Mouse (Mus musculus) CD4-positive, CD25-positive, alpha-beta regulatory T cell, adult 9 weeks (primary cell): Measurements from ENCODE around the gene Sf3a1. TPM values are rescaled to one million over a fixed set of nuclear protein-coding genes. Genes with fewer than 3 reads are reported as not detected.

ENCODE experiments used
- polyA plus RNA-seq: library from polyadenylated mRNA; unstranded; fragments of 100-300 nt; shearing (Covaris generic); gene quantifications from one replicate; pipeline ENCODE4 v1.2.1, GENCODE M21; 2017

The Sf3a1 gene
- 85.5 TPM for polyA plus RNA-seq

DNA sequence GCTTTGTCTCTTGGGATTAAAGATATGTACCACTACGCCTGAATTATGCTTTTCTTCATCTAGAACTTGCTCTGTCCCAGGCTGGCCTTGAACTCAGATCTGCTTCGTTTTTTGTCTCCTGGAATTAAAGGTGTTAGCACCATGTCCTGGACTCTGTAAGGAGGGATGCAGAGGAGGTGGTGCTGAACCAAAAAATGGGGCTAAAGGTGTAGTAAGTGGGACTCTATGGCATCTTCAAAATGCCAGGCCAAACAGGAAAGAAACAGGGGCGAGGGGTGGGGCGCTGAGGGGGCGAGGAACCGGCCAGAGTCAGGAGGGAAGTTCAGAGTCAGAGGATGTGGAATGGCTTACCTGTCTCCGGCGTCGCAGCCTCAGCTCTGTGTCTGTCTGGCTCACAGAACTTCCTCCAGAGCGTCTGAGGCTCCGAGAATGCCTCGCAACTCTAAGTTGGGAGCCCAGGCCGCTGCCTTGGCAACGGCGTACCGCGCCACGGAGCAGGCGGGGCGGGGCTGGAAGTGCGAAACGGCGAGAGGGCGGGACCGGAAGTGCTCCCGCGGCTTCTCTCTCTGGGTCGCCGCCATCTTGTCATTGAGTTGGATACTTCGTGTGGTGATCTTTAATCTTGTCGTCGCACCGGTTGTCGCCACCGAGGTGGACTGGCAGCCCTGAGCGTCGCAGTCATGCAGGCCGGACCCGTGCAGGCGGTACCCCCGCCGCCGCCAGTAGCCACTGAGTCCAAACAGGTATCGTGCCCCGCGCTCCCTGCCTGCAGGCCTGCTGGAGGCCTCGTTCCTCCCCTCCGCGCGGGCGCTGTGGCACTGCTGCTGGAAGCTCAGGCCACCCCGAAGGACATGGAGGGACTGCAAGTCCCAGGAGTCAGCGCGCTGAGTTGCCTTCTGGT, at the start of gene Sf3a1, which contains the start of gene Ccdc157:
Sf3a1 (plus strand) TSS at position 543 of the 901 bp plus-strand sequence.
Ccdc157 (minus strand) TSS at position 486 of the 901 bp plus-strand sequence.

DNA sequence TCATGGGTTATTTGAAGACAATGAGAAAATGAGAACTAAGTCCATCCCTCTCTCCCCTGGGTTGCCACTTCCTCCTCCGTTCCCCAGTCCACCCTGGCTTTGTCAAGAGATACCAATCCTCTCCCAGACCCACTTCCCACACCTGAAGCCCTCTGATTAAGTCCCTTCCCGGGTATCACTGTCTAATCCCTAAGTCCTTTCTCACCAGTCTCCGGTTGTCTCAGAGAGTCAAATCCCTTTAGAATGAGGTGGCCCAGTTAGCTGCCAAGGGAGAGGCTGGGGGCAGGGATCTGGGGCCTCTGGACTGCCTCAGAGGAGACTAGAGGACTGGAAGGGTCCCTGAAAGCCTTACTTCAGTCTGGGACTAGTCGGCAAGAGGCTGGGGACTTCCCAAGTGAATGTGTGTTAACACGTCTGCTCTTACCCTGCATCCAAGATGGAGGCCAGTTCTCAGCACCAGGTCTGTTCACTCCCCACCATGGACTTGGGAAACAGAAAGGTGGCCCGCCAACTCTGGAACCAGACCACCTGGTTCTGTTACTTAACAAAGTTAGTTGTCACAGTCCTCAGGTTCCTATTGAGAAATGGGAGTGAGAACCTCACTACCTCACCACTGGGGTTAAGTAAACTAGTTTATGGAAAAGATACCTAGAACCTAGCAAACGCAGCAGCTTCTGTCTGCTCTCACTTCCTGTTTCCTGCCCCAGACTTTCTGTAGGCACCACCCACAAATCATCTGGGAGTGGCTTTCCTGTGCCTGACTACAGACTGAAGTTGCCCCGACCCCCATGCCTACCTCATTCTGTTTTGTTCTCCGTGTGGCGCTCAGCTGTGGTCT, 37.2 kb upstream of the Sf3a1 start, which contains the start of gene Sec14l2:
Sec14l2 (minus strand) TSS at position 674 of the 838 bp plus-strand sequence.

DNA sequence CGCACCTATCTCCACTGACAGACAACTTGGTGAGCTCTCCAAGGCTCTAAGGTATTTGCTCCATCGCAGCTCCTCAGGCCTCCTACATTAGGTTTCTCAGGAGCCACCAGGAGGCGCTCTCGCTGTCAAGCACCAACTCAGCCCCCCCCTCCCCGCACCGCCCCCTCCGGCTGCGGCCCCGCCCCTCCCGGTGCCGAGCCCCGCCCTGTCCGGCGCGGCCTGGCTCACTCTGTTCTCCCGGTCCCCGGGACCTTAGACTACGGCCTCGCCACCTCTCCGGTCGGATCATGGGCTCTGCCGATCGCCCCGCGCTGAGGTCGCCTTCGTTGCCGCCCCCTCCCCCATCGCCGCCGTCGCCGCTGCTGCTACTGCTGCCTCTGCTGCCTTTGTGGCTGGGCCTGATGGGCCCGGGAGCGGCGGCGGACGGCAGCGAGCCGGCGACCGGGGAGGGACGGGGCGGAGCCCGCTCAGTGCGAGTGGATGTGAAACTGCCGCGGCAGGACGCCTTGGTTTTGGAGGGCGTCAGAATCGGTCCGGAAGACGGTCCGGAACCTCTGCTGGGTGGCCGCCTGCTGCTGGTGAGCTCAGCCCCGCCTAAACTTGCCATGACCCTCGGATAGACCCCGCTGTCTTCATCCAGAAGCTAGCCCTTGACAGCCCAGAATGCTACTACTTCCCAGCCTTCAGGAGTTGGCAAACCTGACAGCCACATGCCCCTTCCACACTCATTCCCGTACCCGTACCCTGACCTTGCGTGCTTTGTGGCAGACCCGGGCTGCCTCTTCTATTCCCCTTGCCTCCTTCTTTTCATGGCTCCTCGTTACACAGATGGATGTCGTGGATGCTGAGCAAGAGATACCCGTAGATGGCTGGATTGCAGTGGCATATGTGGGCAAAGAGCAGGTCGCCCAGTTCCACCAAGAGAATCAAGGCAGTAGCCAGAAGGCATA, 24.9 kb upstream of the Sf3a1 start, which contains the start of gene Rnf215:
Rnf215 (plus strand) TSS at position 217 of the 950 bp plus-strand sequence.

DNA sequence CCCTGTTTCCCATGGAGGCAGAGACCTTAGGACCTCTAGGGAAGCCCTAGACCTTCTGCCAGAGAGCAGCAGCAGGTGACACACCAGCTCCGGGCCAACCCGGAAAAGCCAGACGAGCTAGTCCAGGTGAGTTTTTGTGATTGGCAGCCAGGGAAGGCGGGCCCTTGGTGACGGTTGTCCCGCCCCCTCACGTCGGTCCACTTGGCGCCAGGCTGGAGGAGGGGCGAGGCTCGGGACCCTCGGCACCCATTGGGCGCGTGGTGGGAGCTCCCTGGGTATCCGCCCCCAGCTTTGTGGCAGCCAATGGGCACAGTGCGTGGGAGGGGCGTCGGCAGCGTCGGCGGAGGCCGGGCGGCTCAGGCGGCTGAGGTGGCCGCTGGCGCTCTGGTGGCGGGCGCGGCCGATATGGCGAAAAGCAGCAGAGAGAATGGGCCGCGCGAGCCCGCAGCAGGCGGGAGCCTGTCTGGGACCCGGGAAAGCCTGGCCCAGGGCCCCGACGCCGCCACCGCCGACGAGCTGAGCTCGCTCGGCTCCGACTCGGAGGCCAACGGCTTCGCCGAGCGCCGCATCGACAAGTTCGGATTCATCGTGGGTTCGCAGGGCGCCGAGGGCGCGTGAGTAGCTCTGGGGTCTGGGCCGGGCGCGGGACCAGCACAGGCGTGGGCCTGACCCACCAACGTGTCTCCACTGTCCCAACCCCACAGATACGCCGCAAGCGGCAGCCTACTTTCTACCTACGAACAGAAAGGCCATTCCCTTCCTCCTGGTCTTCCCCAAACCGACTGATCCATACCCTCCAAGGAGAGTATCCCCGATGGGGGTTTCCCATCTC, 26.6 kb downstream of the Sf3a1 start, which contains the start of gene Tbc1d10a:
Tbc1d10a (plus strand) TSS at position 304 of the 832 bp plus-strand sequence.

DNA sequence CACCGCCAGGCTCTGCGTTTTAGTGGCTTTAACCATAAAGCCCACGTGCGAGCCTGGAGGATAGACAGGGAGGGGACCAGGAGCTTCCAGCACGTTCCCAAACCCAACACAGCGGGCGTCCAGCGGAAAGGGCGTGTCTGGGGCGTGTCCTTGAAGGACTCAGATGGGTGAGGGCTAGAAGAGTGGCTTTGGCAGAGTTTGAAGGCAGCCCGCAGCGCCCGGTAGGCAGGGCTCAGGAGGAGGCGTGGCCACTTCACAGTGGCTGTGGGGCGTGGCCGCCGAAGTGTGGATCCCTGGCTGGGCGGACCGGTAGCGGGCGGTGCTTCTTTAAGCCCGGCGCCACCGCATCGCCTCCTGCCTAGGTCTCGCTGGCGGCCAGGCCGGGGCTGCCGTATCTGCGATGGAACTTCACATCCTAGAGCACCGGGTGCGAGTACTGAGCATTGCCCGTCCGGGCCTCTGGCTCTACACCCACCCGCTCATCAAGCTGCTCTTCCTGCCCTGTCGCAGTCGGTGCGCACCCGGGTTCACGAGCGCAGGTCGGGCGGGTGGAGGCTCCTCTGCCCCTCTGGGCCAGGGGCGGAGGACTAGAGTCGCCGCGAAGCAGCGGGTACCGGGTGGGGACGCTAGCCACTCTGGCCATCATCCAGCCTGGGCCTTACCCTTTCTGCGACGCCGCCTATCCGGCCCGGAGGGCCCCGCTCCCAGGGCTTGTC, 57.9 kb downstream of the Sf3a1 start, which contains the start of gene Castor1:
Castor1 (plus strand) TSS at position 312 of the 716 bp plus-strand sequence.

Other genes starting within 250 kb of the Sf3a1 start
- gene Slc35e4, start 245.7 kb upstream of the Sf3a1 start, polyA plus RNA-seq: 2.0 TPM
- gene Tcn2, start 228.2 kb upstream of the Sf3a1 start, polyA plus RNA-seq: 37.6 TPM
- 104 TPM for gene Pes1, start 196.4 kb upstream of the Sf3a1 start, polyA plus RNA-seq
- gene 4930556J24Rik, start 183.6 kb upstream of the Sf3a1 start, polyA plus RNA-seq: not detected
- gene Gal3st1, start 176.7 kb upstream of the Sf3a1 start, polyA plus RNA-seq: not detected
- not detected for gene Sec14l4, start 128.9 kb upstream of the Sf3a1 start, polyA plus RNA-seq
- not detected for gene Sec14l3, start 95.5 kb upstream of the Sf3a1 start, polyA plus RNA-seq
- 3.3 TPM for gene Mtfp1, start 64.9 kb upstream of the Sf3a1 start, polyA plus RNA-seq
- gene Sec14l2, start 36.9 kb upstream of the Sf3a1 start, polyA plus RNA-seq: 0.72 TPM
- 11.4 TPM for gene Rnf215, start 25.1 kb upstream of the Sf3a1 start, polyA plus RNA-seq
- gene Ccdc157, start 57 bp upstream of the Sf3a1 start, polyA plus RNA-seq: 3.8 TPM
- gene Tbc1d10a, start 26.4 kb downstream of the Sf3a1 start, polyA plus RNA-seq: 20.9 TPM
- gene Castor1, start 57.9 kb downstream of the Sf3a1 start, polyA plus RNA-seq: 58.7 TPM
- 34.3 TPM for gene Osm, start 76.1 kb downstream of the Sf3a1 start, polyA plus RNA-seq
- gene Lif, start 97.2 kb downstream of the Sf3a1 start, polyA plus RNA-seq: 3.6 TPM